In the genomic region with DNA sequence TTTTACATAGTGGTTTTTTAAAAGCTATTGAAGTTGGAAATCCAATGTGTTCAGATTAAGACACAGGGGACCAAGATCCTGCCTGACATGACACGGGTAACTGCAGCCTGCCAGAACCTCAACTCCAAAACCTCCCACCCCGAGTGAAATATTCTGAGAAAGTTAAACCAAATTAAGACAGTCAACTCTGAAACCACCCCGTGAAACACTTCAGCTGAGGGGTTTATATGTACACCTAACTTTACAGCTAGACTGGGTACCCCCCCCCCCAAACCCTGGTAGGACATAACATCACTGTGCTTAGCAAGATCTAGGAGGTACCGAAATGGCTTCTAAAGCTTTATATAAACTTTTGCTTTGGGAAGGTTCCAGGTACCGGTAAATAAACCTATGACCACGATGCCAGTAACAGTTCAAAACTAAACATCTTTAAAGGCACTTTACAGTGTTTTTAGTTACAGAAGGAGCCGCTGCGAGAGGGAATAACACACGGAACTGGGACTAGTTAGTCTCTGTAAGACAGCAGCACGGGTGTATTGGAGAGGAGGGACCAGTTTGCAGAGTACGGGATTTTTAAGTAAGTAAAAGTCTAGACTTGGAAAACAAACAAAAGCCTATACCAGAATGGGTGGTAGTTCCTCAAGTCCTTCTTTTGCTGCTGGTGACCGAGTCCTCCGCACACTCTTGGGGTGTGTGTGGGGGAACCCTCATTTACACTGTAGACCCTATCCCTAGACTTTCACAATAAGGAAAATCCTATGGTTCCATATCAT, we compare ENCODE assay signal across 14 mouse cellular contexts. TPM values are rescaled to one million over a fixed set of nuclear protein-coding genes. Genes with fewer than 3 reads are reported as not detected.
DNase-seq lines count a peak whose midpoint lies in the region; ATAC-seq lines count a peak whose summit lies in the region.
"Had no signal": no experiment of that assay in that cellular context is flagged by ENCODE, and none has a peak within 500 bp of the region (broad histone marks: within the 10 kb centered on the region; RNA-seq: fewer than 3 reads in every experiment).

No protein-coding gene starts in this region.

- peak; percentile 3 for DNase-seq in kidney, adult 9 months
- DNase-seq in kidney, postnatal 10 days: no peak
- no peak for DNase-seq in natural killer cell, adult 2 months (ENCODE audit: low spot score in 2 of 2)
- no peak for DNase-seq in layer of hippocampus, adult 9-10 months (ENCODE audit: low spot score)
- DNase-seq: adrenal gland, adult 8-10 months; cerebellum, adult 8-10 months; thymus, adult 18-20 months had no signal

- H3K27ac ChIP-seq in embryonic facial prominence, embryonic 12.5 days: peak overlapping the region; percentile 93
- H3K27ac ChIP-seq in intestine, embryonic 16.5 days (ENCODE audit: low read length): no peak overlapping the region
- H3K27ac ChIP-seq in neural tube, embryonic 14.5 days (ENCODE audit: low read depth, low read length): no peak overlapping the region
- H3K27ac ChIP-seq: hindbrain, embryonic 13.5 days had no signal

- WGBS in embryonic facial prominence, embryonic 12.5 days: 2% methylated on average over 13 of the region's 13 CpGs
- 4% methylated on average over 13 of the region's 13 CpGs for WGBS in intestine, embryonic 16.5 days
- 2% methylated on average over 13 of the region's 13 CpGs for WGBS in neural tube, embryonic 14.5 days

- peak overlapping the region; percentile 62 for H3K4me3 ChIP-seq in embryonic facial prominence, embryonic 12.5 days
- no peak overlapping the region for H3K4me3 ChIP-seq in intestine, embryonic 16.5 days (ENCODE audit: low read length)
- no peak overlapping the region for H3K4me3 ChIP-seq in neural tube, embryonic 14.5 days (ENCODE audit: low read depth, low read length)

- no peak for ATAC-seq in embryonic facial prominence, embryonic 12.5 days (ENCODE audit: insufficient number of reproducible peaks, insufficient read depth, low FRiP score, low TSS enrichment)
- 0 out of 2 replicates have a peak, but pooled peaks have one; percentile 9 for ATAC-seq in intestine, embryonic 16.5 days
- ATAC-seq in neural tube, embryonic 14.5 days (ENCODE audit: low read depth): peak; percentile 19; the same call in 1 of the 2 replicates
- ATAC-seq in erythroblast, adult 5-6 weeks (replicated peaks; ENCODE audit: low FRiP score, poor library complexity, severe bottlenecking): no peak

- H3K4me2 ChIP-seq in embryonic facial prominence, embryonic 12.5 days (replicated peaks): peak overlapping the region; percentile 82
- H3K4me2 ChIP-seq in intestine, embryonic 16.5 days (ENCODE audit: low read depth, low read length): no peak overlapping the region
- no peak overlapping the region for H3K4me2 ChIP-seq in neural tube, embryonic 14.5 days (ENCODE audit: low read depth, low read length)

- peaks cover 18% of the 10 kb centered on the region; the same call in 1 of the 2 replicates for H3K4me1 ChIP-seq in embryonic facial prominence, embryonic 12.5 days
- H3K4me1 ChIP-seq in intestine, embryonic 16.5 days (ENCODE audit: control insufficient read depth, insufficient read depth, low read length): peaks cover 14% of the 10 kb centered on the region
- H3K4me1 ChIP-seq in neural tube, embryonic 14.5 days (ENCODE audit: control insufficient read depth, insufficient read depth, low read length): peaks cover 7% of the 10 kb centered on the region

- peak overlapping the region; percentile 85 for H3K9ac ChIP-seq in embryonic facial prominence, embryonic 12.5 days
- no peak overlapping the region for H3K9ac ChIP-seq in intestine, embryonic 16.5 days (ENCODE audit: low read depth, low read length)
- H3K9ac ChIP-seq in neural tube, embryonic 14.5 days (replicated peaks; ENCODE audit: low read depth, low read length): no peak overlapping the region

- H3K36me3 ChIP-seq in embryonic facial prominence, embryonic 12.5 days: no peaks in the 10 kb centered on the region
- no peaks in the 10 kb centered on the region for H3K36me3 ChIP-seq in intestine, embryonic 16.5 days (ENCODE audit: control insufficient read depth, insufficient read depth, low read length)
- H3K36me3 ChIP-seq in neural tube, embryonic 14.5 days (ENCODE audit: control insufficient read depth, insufficient read depth, low read length): no peaks in the 10 kb centered on the region
- H3K36me3 ChIP-seq: hindbrain, embryonic 13.5 days had no signal

- no peaks in the 10 kb centered on the region for H3K9me3 ChIP-seq in embryonic facial prominence, embryonic 12.5 days
- no peaks in the 10 kb centered on the region for H3K9me3 ChIP-seq in intestine, embryonic 16.5 days (ENCODE audit: control insufficient read depth, low read length)
- H3K9me3 ChIP-seq in neural tube, embryonic 14.5 days (ENCODE audit: control insufficient read depth, low read length): no peaks in the 10 kb centered on the region
- H3K9me3 ChIP-seq: hindbrain, embryonic 13.5 days had no signal

- peaks cover 41% of the 10 kb centered on the region for H3K27me3 ChIP-seq in embryonic facial prominence, embryonic 12.5 days
- peaks cover 72% of the 10 kb centered on the region for H3K27me3 ChIP-seq in intestine, embryonic 16.5 days (replicated peaks; ENCODE audit: control insufficient read depth, insufficient read depth, low read length)
- peaks cover 45% of the 10 kb centered on the region for H3K27me3 ChIP-seq in neural tube, embryonic 14.5 days (ENCODE audit: control insufficient read depth, insufficient read depth, low read length)

RNA-seq across cellular contexts. Expression of a gene that starts 3.2 kb away (rescaled TPM):
- polyA plus RNA-seq in embryonic facial prominence, embryonic 12.5 days (2016; fragmentation: Nextera tagmentation; extraction: Ambion mirVana): 60.9 and 72.6 TPM in 2 replicates
- polyA plus RNA-seq in intestine, embryonic 16.5 days (2015; fragmentation: Nextera tagmentation; extraction: Ambion mirVana): 0.27 TPM in 1 of 2 replicates, not detected in the other
- polyA plus RNA-seq in neural tube, embryonic 14.5 days (2014; fragmentation: Nextera tagmentation; extraction: Ambion mirVana): not detected in 2 replicates
- total RNA-seq in erythroblast, adult 5-6 weeks (2015; ENCODE audit: low replicate concordance): not detected in 2 replicates
- not detected in 2 replicates for total RNA-seq in erythroblast, adult 5-6 weeks (2017; ENCODE audit: low replicate concordance)
- total RNA-seq: layer of hippocampus, postnatal 25 days had no signal
- polyA plus RNA-seq: liver, embryonic 16.5 days had no signal

Comparison
In these comparisons a context has a peak if more than half of its experiments do, and no peak if none do; other contexts are left out.
1. ATAC-seq: peak in intestine, embryonic 16.5 days (single experiment) and neural tube, embryonic 14.5 days (single experiment); none in embryonic facial prominence, embryonic 12.5 days (single experiment) and erythroblast, adult 5-6 weeks (single experiment).
2. RNA of a gene that starts 3.2 kb away (polyA plus RNA-seq): 60.9 to 72.6 TPM in embryonic facial prominence, embryonic 12.5 days; 0.27 TPM in intestine, embryonic 16.5 days and not detected in neural tube, embryonic 14.5 days; every median in the first group is over 10 times any median in the second.